Mouse (Mus musculus) cerebral cortex, adult 2 months (tissue): Measurements from ENCODE around the gene Glce.

Experiments used
- WGBS: fragments of 180-500 bp; shearing (Covaris S2); methylation state at CpG from one replicate; pipeline ENCODE4 v1.1.7; 2018; 5-methylcytosine and 5-hydroxymethylcytosine counted together

Gene Glce

GRCm38 (mm10) chr9:62025056-62025455, 97.4 kb downstream of the Glce start:
- 68% methylated on average over 5 of the region's 5 CpGs for WGBS

- 71% methylated on average over 4 of the region's 4 CpGs for WGBS
Measured at GRCm38 (mm10) chr9:62023879-62024278, 98.6 kb downstream of the Glce start.

- WGBS, result 71% methylated on average over 6 of the region's 6 CpGs
Measured at GRCm38 (mm10) chr9:62022961-62023680, 99.3 kb downstream of the Glce start.

GRCm38 (mm10) chr9:62021583-62022120, 100.8 kb downstream of the Glce start:
- WGBS, result 77% methylated on average over 7 of the region's 7 CpGs

GRCm38 (mm10) chr9:62020259-62020658, 102.2 kb downstream of the Glce start:
- 82% methylated on average over 7 of the region's 7 CpGs for WGBS

DNA sequence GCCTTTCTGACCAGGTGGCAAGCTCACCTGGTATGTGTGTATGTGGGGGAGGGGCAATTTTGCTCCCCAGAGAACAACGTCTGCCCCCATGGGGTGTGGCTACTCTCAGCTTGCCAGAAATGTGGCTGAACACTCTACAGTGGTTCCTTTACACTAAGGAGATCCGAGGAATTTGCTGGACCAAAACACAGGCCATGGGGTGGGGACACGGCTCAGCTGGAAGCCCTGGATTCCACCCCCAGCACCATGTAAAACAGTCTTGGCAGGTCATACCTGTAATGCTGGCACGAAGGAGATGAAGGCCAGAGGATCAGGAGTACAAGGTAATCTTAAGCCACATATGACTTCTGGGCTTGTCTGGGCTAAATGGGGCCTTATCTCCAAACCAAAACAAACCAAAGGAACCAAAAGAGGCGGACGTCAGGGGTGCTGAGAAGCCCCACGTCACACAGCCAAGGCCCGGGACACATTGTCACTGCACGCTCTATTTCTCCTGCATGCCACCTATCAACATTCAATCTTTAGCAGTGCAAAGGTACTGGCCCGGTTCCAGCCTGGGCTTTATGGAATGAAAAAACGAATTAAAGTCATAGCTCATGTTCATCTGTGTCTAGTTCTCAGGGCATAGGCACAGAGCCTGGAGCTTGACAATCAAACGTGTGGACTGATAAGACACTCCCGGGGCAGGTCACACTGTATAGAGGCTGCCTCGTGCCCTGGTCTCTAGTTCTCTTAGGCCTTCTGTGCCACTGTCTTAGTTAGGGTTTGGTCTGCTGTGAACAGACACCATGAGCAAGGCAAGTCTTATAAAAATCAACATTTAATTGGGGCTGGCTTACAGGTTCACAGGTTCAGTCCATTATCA, 104.0 kb downstream of the Glce start:
- 79% methylated on average over 14 of the region's 14 CpGs for WGBS

DNA sequence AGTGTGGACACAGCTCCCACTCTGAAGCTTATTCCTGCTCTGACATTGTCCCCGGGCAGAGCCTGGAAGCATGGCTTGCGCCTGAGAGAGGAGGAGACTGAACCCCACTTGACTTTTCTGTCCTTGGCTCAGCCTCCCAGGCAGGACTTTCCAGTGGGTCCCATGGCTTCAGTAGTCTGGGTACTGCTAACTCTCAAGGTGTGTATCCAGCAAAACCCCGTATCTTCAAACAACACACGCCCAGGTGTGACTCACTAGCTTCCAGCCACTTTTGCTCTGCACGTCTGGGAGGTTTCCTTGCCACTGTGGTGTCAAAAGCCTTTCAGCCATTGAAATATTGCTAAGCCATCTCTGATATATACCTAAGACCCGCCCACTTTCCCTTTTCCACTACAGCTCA, 105.1 kb downstream of the Glce start:
- WGBS, result 86% methylated on average over 6 of the region's 6 CpGs

DNA sequence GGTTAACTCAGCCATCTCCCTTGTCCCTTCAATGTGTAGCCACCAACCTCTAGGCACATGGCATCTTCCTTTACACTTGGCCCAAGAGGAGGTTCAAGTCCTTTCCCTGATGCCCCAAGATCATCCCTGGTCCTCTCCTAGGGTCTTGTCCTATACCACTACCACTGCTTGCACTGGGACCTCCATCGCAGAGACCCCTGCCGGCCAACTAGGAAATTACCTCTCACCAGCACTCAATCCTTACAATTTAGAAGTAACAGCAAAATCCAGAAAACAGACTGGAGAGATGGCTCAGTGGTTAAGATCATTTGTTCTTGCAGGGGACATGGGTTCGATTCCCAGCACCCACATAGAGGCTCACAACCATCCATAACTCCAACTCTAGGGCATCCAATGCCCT, 107.0 kb downstream of the Glce start:
- WGBS, result 61% methylated on average over 3 of the region's 3 CpGs

DNA sequence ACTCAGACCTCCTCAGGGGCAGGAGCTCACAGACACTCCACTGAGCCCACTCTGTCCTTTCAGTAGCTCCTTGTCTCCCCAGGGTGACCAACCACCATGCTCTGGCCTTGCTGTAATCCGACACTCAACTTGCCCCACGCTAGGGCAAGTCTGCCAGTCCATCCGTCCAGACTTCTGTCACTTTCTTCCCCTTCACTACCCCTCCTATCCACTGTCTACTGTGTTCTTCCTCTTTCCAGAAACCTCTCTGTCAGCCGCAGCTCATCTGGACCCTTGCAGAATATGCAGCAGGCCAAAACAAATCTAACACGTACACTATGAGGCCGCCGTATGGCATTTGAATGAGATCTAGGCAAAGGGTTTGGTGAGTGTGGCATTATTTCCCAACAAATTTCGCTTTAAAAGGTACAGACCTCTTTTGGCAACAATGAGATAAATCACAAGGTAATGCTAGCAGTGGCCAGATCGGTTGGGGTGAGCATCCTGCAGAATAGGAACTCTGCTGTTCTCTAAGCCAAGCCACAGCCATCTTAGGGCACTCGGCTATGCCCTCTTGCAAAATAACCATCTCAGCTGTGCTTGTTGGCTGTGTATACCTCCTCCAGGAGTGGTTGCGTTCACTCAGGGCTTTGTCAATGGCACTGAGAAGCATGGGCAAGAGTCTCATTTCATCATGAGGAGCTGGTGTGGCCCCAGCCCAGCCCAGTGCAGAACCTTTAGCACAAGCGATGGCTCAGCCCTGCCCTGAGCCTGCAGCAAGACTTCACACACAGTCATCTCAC, 108.9 kb downstream of the Glce start:
- WGBS, result 86% methylated on average over 12 of the region's 12 CpGs

- 88% methylated on average over 5 of the region's 5 CpGs for WGBS
Measured at GRCm38 (mm10) chr9:62008360-62008759, 114.1 kb downstream of the Glce start.
